Mouse (Mus musculus) gonadal fat pad, adult 2 months (tissue): ENCODE measurements around the gene Mitf. TPM values are rescaled to one million over a fixed set of nuclear protein-coding genes. Genes with fewer than 3 reads are reported as not detected.

Experiments
- DNase-seq: peaks from one replicate; pipeline ENCODE4 v3.0.0-alpha.2; 2012; ENCODE audit warnings: low read depth
- polyA plus RNA-seq: library from polyadenylated mRNA; depleted of rRNA; stranded (reverse); fragments of >200 nt; gene quantifications from 2 replicates; pipeline ENCODE4 v1.2.3, GENCODE M21; 2012; rRNA removed

The Mitf gene
- polyA plus RNA-seq, 1 experiment = 3.7 TPM

DNA sequence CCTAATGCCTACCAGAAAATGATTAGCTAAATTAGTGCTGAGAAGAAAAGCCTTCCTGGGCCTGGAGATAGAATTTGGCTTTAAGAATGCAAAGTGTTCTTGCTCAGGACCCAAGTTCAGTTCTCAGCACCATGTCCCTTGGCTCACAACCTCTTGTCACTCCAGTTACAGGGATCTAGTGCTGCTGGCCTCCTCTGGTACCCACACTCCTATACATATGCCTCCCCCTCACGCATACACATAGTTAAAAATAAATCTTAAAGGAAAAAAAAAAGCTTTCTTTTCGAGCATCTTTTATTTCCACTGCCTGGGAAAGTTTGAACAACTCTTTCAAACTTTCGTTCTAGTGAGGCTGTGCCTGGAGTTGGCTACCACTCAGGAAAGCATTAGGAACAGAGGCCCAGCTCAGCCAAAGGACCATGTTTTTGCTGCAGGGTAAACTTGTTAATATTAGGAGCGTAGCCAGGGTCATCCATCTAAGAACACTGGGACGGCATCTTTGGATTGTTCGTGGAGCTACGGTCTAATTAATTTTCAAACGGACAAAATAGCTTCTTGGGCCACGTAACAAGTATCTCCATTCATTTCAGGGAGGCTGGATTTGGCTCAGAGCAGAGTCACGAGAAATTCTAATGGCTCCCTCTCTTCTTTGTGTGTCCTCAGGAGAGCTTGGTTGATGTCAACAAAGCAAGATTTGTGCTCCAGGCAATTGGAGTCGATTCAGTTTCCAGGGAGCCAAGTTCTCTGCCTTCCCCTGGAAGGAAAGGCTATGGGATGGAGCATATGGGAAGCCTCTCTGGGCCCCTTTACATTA is 239.7 kb downstream of the Mitf start:
- DNase-seq = peak; percentile 20

DNA sequence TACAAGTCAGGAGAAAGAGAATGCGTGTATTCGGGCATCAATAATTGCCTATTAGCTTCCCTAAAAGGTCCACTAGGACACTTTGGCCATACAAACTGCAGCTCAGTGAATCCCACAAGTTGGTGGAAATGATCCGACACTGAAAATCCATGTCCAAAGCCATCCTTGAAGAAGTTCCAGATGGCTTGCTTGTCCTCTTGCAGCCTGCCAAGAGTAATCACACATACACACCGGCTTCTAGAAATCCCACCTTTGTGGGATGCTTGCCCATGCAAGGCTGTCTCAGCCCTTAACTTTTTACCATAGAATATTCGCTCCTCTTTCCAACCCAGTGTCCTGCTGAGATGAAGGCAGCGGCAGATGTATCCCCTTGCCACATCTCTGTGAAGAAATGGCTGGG is 240.9 kb downstream of the Mitf start:
- no peak for DNase-seq

DNA sequence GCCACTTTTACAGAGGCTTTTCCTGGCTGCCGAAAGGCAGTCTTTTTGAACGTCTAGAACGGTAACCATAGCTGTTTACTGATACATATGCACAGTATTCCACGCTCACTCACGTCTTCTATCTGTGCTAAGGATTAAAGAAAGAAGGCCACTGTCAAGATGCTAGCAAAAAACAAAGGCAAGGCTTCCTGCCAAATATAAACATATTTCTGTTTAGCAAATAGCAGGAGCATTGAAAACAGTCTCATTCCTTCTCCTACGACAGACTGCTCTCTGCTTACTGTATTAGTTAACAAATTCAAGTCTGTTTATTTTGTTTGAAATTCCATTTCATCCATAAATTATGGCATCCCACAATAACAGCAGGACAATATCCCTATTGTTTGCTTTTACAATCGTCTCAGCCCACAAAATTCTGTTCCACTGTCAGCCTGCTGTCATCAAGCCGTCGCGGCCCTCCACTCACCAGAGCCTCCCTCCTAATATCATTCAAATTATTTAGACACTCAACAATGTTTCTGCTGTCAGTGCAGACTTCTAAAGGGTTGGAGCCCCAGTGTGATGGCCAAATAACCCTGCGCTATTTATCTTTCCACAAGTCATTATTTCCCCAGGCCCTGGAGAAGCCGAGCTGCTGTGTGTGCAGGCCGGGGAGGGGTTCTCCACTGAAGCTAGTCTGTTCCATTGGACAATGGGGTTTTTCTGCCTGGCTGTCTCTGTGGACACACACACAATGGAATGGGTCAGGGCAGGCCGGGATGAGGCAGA is 242.0 kb downstream of the Mitf start:
- DNase-seq = no peak

DNA sequence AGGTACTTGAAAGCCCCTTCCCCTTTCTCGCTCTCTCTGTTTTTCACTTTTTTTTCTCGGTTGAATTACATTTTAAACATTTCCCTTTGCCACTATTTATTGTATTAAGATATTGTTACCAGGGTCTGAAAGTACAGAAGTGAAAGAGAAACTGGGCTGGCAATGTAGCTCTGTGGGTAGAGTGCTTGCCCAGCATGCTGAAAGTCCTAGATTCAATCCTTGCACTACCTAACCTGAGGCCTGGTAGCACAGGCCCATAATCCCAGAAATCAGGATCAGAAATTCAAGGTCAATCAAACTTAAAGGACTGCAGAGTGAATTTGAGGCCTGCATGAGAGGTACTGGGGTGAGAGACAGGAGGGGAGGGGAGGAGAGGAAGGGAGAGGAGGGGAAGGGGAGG is 242.7 kb downstream of the Mitf start:
- no peak for DNase-seq

DNA sequence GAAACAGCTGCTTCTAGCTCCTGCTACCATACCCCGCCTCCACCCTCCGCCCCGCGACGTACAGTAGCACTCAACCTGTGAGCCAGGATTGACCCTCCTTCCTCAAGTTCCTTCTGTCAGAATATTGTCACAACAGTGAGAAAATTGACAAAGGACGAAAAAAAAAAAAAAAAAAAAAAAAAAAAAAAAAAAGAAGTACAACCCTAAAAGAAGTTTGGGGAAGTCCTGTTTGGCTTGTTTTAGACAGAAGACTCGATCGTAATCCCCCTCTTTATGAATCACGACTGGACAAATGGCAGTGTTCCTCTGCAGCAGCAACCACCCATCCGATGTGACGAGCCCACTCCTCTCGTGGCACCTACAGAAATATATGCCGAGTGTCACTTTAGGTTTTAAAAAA is 255.0 kb downstream of the Mitf start:
- no peak for DNase-seq

DNA sequence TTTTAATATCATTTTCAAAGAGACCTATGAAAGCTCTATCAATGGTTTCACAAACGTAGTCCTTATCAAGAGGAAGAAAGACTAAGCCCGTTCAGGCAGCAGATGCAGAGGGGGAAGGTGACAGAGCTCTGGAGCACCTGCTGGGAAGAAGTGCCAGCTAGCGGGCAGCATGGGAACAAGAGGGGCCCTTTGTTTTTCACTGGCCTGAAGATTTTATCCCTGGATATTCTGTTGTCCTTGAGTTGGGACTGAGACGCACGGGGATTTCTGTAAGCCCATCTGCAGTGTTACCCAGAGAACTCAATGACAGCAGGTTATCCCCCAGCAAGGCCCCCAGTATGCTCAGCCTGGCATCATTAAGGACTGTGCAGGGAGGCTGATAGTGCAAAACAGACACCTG is 258.1 kb downstream of the Mitf start:
- DNase-seq = no peak

DNA sequence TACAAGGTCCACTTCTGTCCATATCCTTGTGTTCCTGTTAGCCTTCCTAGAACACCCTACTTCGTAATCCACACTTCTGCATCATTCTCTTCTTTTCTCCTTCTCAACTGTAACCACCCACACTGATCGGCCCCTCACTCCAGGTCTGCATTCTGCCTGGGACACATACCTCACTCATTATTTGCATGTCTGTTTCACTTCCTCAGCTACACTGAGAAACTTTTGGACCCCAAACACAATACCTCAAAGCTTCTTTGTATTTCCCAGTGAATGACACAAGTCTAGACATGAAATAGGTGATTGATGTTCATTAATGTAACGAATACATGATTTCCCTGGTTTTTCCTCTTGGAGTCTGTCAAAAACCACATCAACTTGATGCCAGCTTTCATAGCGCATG is 259.6 kb downstream of the Mitf start:
- DNase-seq = no peak

Other genes with a start within 250 kb of the Mitf start
- 10.7 and 11.3 TPM in 2 replicates for gene Frmd4b, start 189.5 kb upstream of the Mitf start, polyA plus RNA-seq